Mouse (Mus musculus) forebrain, embryonic 10.5 days (tissue): ENCODE data around the gene Panx3. TPM values are rescaled to one million over a fixed set of nuclear protein-coding genes. Genes with fewer than 3 reads are reported as not detected.

Experiments used
- polyA plus RNA-seq: library from polyadenylated mRNA; unstranded; fragments of >200 nt; fragmentation: Nextera tagmentation; extraction: Ambion mirVana; gene quantifications from 2 replicates; pipeline ENCODE4 v1.2.1, GENCODE M21; 2016

Panx3 gene
- polyA plus RNA-seq, 1 experiment from 2014 or later, result not detected

Other genes with a start within 250 kb of the Panx3 start
- 3.9 and 5.5 TPM in 2 replicates for gene Robo3, start 236.0 kb downstream of the Panx3 start, polyA plus RNA-seq
- 34.4 and 35.4 TPM in 2 replicates for gene Msantd2, start 179.9 kb downstream of the Panx3 start, polyA plus RNA-seq
- 26.9 and 27.0 TPM in 2 replicates for gene Esam, start 141.2 kb downstream of the Panx3 start, polyA plus RNA-seq
- gene Vsig2, start 130.0 kb downstream of the Panx3 start, polyA plus RNA-seq, result 0.29 and 0.47 TPM in 2 replicates
- 1.7 and 1.8 TPM in 2 replicates for gene Nrgn, start 116.3 kb downstream of the Panx3 start, polyA plus RNA-seq
- gene Siae, start 113.5 kb downstream of the Panx3 start, polyA plus RNA-seq, result 5.6 and 6.5 TPM in 2 replicates
- 14.0 and 16.3 TPM in 2 replicates for gene Spa17, start 55.5 kb downstream of the Panx3 start, polyA plus RNA-seq
- gene Tbrg1, start 11.9 kb downstream of the Panx3 start, polyA plus RNA-seq, result 125 and 129 TPM in 2 replicates
- not detected in 2 replicates for gene Olfr160, start 47.0 kb upstream of the Panx3 start, polyA plus RNA-seq
- gene Olfr874, start 75.9 kb upstream of the Panx3 start, polyA plus RNA-seq, result not detected in 2 replicates
- not detected in 2 replicates for gene Olfr875, start 102.6 kb upstream of the Panx3 start, polyA plus RNA-seq
- not detected in 2 replicates for gene Olfr876, start 133.8 kb upstream of the Panx3 start, polyA plus RNA-seq
- not detected in 2 replicates for gene Olfr877, start 185.0 kb upstream of the Panx3 start, polyA plus RNA-seq
- not detected in 2 replicates for gene Olfr145, start 227.5 kb upstream of the Panx3 start, polyA plus RNA-seq
- gene Olfr878, start 248.6 kb upstream of the Panx3 start, polyA plus RNA-seq, result not detected in 2 replicates